Mouse (Mus musculus) hindlimb bud, embryonic 11.5 days (tissue): ENCODE measurements around the gene Erv3.

ENCODE experiments used
- DNase-seq: peaks from one replicate; pipeline ENCODE4 v3.0.0-alpha.2; 2012; ENCODE audit warnings: low read depth, low spot score; ENCODE audit errors: extremely low spot score

Gene Erv3

DNA sequence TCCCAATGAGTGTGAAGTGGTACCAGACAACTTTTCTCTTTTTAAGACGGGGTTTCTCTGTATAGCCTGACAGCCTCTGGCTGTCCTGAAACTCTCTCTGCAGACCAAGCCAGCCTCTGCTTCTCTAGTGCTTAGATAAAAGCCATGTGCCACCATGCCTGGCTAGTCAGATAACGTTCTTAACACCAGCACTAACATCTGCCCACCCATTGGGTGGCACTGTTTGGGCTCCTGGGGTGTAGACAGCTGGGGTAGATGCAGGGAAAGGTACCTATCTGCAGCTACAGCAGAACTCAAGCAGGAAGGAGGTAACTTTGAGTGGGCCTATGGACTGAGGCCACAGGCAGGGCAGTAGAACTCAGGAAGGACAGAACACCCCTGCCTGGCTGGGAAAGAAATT, 34.0 kb downstream of the Erv3 start:
- no peak for DNase-seq

DNA sequence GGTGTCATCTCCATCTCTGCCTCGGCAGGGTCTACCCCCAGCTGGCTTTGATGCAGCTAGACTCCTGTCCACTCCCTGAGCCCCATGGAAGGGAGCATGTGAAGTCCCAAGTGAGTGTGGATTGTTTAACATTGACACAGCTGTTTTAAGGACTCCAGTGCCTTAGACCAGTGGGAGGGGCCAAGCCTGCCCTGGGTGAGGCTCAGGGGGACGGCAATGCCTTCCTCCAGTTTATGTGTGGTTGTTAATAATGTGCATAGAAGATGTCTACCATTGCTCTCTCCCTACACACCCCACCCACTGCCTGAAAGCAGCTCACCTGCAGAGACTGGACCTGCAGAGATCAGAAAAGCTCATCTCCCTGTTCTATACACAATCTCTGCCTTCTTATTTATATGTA, 35.6 kb downstream of the Erv3 start:
- DNase-seq, result no peak

DNA sequence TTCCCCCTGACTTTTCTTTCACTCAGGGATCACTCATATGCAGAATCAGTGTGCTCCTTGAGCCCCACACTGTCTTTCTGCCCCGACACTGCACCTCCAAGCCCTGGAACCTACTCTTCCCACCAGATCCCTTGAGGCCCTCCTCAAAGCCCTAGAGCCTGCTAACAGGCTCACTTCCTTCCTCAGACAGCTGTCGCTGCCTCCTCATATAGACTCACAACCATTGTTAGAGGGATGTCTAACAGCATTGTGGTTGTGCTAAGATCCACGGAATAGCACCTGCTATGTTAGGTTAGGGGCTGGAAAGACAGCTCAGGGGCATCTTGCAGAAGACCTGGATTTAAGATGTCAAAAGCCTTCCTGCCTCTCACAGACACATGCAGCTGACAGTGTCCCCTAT, 37.1 kb downstream of the Erv3 start:
- DNase-seq, result no peak

DNA sequence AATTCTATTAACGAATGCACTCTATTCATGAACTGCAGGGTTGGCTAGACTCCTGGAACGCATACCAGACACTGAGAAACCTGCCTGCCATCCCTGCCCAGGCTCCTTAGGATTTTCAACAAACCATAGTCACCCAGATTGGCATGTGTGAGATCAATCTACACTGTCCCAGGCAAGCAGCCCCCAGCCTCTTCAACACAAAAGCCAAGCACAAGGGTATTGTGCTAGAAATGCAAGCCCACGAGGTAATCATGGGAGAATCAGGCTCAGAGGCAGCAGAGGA, 37.9 kb downstream of the Erv3 start:
- DNase-seq, result no peak

DNA sequence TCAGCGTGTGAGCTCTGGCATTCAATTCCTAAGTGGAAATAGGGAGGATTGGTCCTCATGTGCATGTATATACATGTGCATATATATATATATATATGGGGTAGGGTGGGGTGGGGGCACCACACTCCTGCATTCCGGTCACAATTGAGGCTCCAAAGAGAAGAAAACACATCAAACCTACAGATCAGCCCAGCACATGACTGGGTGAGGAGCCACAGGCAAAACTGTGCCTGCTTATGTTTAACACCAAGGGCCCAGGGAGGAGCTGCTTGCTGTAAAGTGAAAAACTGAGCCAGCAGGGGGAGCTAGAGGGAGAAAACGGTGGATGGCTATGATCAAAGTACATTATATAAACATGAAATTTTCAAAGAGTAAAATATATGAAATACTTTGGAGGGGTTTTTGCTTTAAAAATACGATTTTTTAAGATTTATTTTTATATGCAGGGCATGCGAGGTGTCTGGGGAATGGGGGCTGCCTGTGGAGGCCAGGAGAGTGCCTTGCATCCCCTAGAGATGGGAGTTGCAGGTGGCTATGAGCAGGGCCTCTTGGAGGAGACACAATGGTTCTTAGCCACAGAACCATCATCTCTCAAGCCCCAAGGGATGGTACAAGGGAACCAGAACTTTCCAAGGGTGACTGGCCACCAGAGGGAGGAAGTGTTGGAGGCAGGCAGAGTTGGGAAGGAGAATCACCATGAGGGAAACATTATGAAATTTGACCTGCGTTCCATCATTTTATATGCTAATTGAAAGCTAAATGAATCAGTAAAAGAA, 38.4 kb downstream of the Erv3 start:
- DNase-seq, result peak; percentile 57

DNA sequence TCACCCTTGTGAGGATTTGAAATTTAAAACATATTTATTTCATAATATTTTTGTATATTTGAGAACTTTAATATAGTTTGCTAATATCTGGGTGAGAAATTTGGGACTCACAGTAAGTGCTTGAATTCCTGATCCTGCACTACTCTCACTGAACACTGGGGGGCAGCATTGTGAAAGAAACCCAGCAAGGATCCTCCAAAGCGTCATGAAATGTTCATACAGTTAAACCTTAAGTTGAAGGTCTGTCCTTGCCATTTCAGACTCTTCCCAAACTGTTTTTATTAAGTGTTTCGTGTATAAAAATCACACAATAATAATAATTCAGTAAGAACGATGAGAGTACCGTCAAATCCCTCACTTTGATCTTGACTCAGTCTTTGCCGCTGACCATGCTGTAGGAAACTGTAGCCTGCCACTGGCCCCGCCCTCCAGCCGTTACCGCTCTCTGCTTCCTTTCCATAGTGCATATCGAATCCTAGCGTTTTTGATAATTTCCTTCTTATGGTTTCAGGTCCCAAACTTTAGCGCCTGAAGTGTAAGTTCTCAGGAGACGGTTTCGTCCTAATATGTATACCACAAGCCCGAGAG, 39.4 kb downstream of the Erv3 start:
- peak; percentile 74 for DNase-seq

DNA sequence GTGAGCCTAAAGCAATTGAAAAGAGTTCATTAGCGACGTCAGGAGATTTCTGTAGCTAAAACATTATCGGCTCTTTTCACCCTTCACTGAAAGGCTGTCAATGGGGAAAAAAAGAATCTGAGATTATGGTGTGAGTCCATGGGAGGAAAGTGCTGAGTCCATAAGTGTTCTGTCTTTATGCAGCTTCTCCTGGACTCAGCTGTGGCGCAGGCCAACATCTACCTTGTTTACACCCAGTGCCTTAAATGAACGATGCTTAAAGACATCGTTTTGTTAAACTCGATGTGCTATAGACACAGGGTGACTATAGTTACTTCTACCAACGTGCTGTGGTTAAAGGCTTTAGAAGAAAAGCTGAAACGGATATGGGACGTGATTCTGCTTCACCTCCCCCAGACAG, 45.2 kb downstream of the Erv3 start:
- DNase-seq, result no peak

DNA sequence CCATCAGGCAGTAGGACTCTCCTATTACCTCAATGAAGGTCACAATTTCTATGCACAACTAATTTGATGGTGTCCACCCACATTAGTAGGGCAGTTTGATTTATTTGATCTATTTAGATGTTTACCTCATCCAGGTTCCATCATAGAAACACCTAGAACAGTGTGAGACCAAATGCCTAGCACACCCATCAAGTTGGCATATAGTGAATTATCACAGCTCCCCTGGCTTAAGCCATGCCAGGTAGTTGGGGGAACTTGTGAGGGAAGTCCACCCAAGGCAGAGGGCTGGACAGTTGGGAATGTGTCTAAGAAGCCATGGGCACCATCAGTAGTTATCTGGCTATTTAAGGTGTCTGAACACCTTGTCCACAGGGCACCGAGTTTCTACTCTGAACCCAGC, 46.1 kb downstream of the Erv3 start:
- no peak for DNase-seq

DNA sequence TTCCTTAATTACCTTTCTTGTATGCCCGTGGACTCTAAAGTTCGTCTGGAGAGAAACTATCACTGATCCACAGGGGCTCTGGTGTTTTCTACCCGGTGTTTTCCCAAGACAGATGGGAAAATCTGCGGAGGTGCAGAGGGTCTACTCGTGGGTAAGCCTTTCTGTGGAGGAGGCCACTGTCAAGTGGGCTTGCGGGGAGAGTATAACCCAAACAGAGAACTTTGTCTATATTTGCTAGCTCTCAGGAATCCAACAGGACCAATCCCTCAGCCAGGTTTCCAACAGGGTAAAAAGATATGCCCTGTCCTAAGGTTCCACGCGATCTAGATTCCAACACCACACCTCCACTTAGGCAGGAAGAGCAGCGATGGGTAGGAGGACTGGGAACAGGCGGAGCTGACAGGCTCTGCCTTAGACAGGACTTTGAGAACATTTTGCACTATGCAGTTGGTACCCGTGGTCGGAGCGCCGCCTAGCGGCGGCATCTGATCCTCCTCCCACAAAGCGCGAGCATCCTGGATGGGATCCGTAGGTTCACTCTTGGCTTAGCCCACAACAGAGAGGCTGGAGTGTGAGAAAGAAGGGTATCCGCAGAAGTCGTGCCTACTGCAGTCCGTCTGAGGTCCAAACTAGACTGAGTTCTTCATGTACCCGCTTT, 46.9 kb downstream of the Erv3 start:
- peak; percentile 90 for DNase-seq

DNA sequence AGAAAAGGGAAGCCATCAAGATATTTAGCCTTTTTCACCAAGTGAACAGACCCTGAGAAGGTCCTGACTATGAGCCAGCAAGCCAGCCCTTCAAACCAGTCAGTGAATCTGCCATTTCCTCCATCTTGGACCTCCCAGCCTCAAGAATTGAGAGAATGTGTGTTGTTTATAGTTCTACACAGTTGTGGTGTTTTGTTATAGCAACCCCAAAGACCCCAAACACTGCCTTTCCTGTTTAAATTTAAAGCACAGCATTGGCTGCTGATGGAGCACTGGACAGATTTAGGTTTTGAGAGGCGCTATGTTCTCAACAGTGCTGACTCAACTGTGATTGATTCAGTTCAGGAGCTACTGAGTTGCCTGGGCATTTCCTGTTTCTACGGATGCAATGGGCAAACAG, 47.9 kb downstream of the Erv3 start:
- DNase-seq, result no peak

DNA sequence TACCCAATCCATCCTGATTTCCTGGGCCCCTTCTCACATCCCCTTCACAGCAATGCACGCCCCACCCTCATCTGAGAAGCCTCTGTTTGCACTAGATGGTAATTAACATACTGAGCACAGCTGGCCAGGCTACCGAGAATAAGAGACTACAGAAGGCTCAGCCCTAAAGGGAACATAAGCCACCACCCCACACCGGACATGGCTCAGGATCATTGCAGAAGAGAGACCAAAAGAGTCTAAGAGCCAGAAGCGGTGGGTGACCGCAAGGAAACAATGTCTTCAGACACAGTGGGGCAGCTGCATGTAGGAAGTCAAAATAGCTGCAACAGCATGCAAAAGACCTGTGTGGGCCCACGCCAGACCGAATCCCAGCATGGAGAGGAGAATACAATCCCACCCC, 50.7 kb downstream of the Erv3 start:
- no peak for DNase-seq

DNA sequence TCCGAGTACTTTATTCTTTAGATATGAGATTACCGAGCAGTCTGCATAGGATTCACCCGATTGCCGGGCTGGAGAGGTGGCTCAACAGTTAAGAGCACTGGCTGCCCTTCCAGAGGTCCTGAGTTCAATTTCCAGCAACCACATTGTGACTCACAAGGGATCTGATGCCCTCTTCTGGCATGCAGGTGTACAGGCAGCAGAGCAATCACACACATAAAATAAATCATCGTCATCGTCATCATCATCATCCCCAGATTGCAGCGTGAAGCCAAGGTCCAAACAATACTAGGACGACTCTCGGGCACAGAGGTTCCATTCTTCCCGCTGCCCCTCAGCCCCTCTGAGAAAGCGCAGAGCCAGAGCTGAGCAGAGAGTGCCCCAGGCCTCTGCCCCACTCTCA, 51.9 kb downstream of the Erv3 start:
- DNase-seq, result no peak

DNA sequence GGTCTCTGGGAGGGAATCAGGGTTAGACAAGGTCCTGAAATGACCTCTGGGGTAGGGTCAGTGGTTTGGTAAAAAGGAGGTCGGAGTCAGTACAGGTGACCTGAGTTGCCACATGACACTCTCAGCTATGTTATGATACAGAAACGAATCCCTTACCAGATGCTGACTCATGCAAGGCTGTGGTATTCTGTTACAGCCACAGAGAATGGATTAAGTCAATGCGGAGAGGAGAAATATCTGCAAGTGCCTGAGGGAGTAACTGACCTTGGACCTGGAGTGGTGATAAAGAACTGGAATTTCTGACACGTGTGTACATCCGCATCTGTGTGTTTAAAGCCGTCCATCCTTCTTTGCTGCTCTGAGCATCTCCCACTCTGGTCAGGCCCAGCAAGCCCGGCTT, 52.7 kb downstream of the Erv3 start:
- DNase-seq, result no peak

DNA sequence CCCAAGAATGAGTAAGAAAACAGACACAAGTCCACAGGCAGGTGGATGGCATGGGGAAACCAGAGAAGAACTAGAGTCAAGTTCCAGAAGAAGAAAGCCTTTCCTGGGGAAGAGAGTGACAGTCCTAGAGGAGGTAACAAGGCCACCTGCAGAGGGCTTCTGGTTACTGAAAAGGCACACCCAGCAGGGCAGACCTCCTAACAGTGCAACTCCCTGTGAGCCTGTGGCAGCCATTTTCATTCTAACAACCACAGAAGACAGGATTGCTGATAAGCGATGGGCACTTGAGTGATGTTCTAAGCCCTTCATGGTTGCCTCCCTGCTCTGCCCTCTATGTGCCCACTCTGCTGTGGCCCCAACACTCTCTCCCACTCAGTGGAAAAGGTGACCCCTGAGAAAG, 54.2 kb downstream of the Erv3 start:
- DNase-seq, result no peak

DNA sequence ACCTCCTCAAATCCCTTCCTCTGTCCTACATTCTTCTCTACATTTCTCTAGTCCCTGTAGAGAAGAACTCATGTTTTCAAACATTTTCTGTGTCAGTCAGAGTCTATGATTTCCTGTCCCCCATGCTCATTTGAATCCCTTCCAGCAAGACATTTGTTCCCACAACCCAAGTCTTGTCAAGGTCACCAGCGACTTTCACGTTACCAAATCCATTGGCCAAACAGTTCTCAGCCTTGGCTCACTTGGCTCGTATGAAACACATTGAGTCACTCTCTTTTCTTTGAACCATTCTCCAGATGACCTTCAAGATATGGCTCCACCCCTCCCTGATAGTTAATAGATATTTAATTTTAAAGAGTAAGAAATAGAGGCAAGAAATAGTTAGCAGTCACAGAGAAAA, 55.7 kb downstream of the Erv3 start:
- no peak for DNase-seq
